Mouse (Mus musculus) lung, adult 18-20 months (tissue): ENCODE measurements at regions not wholly inside any gene's neighbourhood (a gene's known extent, or its start where the extent isn't known, plus 50 kb on each side); places are given as distances from the start of the nearest gene placed in this dataset.

Experiments used
- DNase-seq, 2 experiments: peaks; one replicate each; pipeline ENCODE4 v3.0.0; 2022; ENCODE audit warnings: mixed read lengths in 2 of 2

GRCm38 (mm10) chr2:160256251-160256650 lies 77.7 kb downstream of the Gm826 start:
- no peak for DNase-seq

- DNase-seq, result no peak
Observed at GRCm38 (mm10) chr2:160250228-160250627, 83.7 kb downstream of the Gm826 start.

GRCm38 (mm10) chr2:160249104-160250093 lies 84.6 kb downstream of the Gm826 start:
- no peak for DNase-seq

GRCm38 (mm10) chr2:160247286-160247685 lies 86.7 kb downstream of the Gm826 start:
- DNase-seq, result no peak

- no peak for DNase-seq
Observed at GRCm38 (mm10) chr2:160246356-160246755, 87.6 kb downstream of the Gm826 start.

GRCm38 (mm10) chr2:160244866-160245265 lies 89.1 kb downstream of the Gm826 start:
- DNase-seq, result no peak

GRCm38 (mm10) chr2:160240531-160241379 lies 93.2 kb downstream of the Gm826 start:
- no peak for DNase-seq

- DNase-seq, result no peak
Observed at GRCm38 (mm10) chr2:160237436-160238104, 96.4 kb downstream of the Gm826 start.

- DNase-seq, result peak; percentile 10 to 16
Observed at GRCm38 (mm10) chr2:160236806-160237205, 97.2 kb downstream of the Gm826 start.

GRCm38 (mm10) chr2:160230786-160231185 lies 103.2 kb downstream of the Gm826 start:
- no peak for DNase-seq

GRCm38 (mm10) chr2:160228331-160229035 lies 105.5 kb downstream of the Gm826 start:
- DNase-seq, result no peak

GRCm38 (mm10) chr2:160225450-160225849 lies 108.5 kb downstream of the Gm826 start:
- peak; percentile 45 to 52 for DNase-seq

- no peak for DNase-seq
Observed at GRCm38 (mm10) chr2:160223366-160223765, 110.6 kb downstream of the Gm826 start.

- DNase-seq, result no peak
Observed at GRCm38 (mm10) chr2:160221772-160222171, 112.2 kb downstream of the Gm826 start.

GRCm38 (mm10) chr2:160220562-160221021 lies 113.4 kb downstream of the Gm826 start:
- no peak for DNase-seq

GRCm38 (mm10) chr2:160214032-160214812 lies 119.7 kb downstream of the Gm826 start:
- peak; percentile 19 for DNase-seq

GRCm38 (mm10) chr2:160210507-160210906 lies 123.5 kb downstream of the Gm826 start:
- DNase-seq, result peak in 1 of 2 experiments; percentile 8

- DNase-seq, result no peak
Observed at GRCm38 (mm10) chr2:160209589-160210264, 124.2 kb downstream of the Gm826 start.

- DNase-seq, result peak; percentile 10 to 12
Observed at GRCm38 (mm10) chr2:160208295-160208694, 125.7 kb downstream of the Gm826 start.

- no peak for DNase-seq
Observed at GRCm38 (mm10) chr2:160207226-160207625, 126.7 kb downstream of the Gm826 start.

- DNase-seq, result no peak
Observed at GRCm38 (mm10) chr2:160192661-160193060, 141.3 kb downstream of the Gm826 start.
